Mouse (Mus musculus): ENCODE measurements at regions not wholly inside any gene's neighbourhood (a gene's known extent, or its start where the extent isn't known, plus 50 kb on each side); places are given as distances from the start of the nearest gene placed in this dataset.

DNA sequence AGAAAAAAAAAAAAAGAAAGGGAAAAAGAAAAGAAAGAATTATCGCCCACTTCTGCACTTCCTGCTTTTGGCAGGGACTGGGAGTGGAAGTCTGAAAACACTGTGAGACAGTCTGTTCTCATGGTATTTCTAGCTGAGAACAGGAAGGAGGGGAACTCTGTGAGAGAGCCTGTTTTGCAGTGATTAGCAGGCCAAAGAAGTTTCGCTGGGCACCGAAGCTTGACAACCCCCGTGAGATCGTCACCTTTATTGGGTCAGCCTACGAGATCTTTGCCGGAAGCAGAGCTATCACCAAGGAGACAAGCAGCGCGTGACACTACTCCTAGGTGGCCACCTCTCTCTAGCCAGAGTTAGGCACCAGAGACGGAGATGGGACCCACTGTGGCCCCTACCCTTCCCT lies 78.2 kb upstream of the Atxn1 start:
- 50% methylated on average over 10 of the region's 10 CpGs for WGBS
- no peak overlapping the region for H3K4me3 ChIP-seq

DNA sequence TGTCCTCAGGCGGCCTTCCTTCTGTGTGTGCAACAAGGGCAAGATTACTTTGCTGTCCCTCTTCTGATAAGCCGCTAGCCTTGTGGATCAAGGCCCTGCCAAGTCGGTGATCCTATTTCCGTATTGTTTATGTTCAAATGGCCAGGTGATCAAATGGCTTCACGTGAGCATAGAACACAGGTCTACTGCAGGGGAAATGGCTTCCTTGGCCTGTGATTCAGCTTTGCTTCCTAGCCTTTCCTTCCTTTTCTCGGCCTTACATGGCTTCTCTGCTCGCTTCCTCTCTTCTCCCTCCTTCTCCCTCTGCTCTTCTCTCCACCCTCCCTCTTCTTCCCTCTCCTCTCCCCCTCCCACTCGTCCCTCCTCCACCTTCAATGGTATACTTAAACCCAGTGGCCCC lies 77.4 kb upstream of the Atxn1 start:
- no peaks in the 10 kb centered on the region for H3K9me3 ChIP-seq
- 62% methylated on average over 8 of the region's 8 CpGs for WGBS

More for the DNA sequence above, 78.2 kb upstream of the Atxn1 start:
- Histone ChIP-seq H3K9me3 (no peaks in the 10 kb centered on the region), H3K4me1 (peaks cover 4% of the 10 kb centered on the region; the same call in 1 of the 2 replicates), H3K27me3 (ENCODE audit: insufficient read depth, poor library complexity, severe bottlenecking) (no peaks in the 10 kb centered on the region), H3K27ac (peak overlapping the region; percentile 67), H3K36me3 (no peaks in the 10 kb centered on the region)
- DNase-seq (ENCODE audit: low spot score) = no peak

DNA sequence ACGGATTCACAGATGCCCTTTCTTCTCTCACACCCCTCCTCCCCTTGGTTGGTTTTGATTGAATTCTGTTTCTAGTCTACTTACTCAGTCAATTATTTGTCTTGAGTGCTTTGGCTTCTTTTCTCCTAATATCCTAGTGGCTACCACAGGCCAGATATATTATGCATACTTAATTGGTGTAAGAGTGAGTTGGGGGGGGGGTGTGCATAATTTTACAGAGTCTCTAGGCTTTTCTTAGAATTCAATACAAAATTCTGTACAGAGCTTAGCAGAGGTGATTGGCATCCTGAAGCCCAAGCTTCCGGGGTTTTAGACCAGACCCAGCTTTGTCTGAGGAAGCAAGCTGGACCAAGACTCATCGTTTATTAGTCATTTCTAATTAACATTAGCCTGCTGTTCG lies 76.7 kb upstream of the Atxn1 start:
- Histone ChIP-seq H3K9me3 (no peaks in the 10 kb centered on the region), H3K27me3 (ENCODE audit: insufficient read depth, poor library complexity, severe bottlenecking) (no peaks in the 10 kb centered on the region), H3K36me3 (no peaks in the 10 kb centered on the region), H3K4me3 (no peak overlapping the region), H3K27ac (no peak overlapping the region), H3K4me1 (peaks cover 4% of the 10 kb centered on the region; the same call in 1 of the 2 replicates)
- DNase-seq (ENCODE audit: low spot score) = no peak
- 86% methylated on average over 4 of the region's 4 CpGs for WGBS

More for the DNA sequence above, 77.4 kb upstream of the Atxn1 start:
- H3K27me3 ChIP-seq (ENCODE audit: insufficient read depth, poor library complexity, severe bottlenecking) = no peaks in the 10 kb centered on the region
- H3K4me3 ChIP-seq = no peak overlapping the region
- no peak for DNase-seq (ENCODE audit: low spot score)
- no peaks in the 10 kb centered on the region for H3K36me3 ChIP-seq
- H3K27ac ChIP-seq = 0 out of 2 replicates have a peak overlapping the region, but pooled peaks have one; percentile 11
- peaks cover 4% of the 10 kb centered on the region; the same call in 1 of the 2 replicates for H3K4me1 ChIP-seq

DNA sequence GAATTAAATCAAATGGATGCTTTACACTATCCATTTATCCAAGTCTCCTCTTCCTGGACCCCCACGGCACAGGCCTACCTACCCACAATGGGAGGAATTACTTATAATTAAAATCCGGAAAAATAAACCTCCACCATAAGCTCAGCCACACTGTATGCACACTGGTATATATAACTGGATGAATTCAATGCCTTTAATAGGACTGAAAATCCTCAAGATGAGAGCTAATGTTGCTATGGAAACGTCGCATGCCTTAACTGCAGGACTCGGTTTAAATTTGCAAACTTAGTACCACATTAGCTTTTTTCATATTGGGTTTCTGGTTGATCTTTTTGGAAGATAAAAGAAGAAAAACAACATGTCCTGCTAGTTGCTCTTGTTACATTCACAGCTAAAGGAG lies 75.3 kb upstream of the Atxn1 start:
- Histone ChIP-seq H3K4me1 (peaks cover 4% of the 10 kb centered on the region; the same call in 1 of the 2 replicates), H3K27me3 (ENCODE audit: insufficient read depth, poor library complexity, severe bottlenecking) (no peaks in the 10 kb centered on the region), H3K27ac (no peak overlapping the region), H3K36me3 (no peaks in the 10 kb centered on the region), H3K9me3 (no peaks in the 10 kb centered on the region), H3K4me3 (no peak overlapping the region)
- DNase-seq (ENCODE audit: low spot score) = no peak
- WGBS = 89% methylated on average over 5 of the region's 5 CpGs

DNA sequence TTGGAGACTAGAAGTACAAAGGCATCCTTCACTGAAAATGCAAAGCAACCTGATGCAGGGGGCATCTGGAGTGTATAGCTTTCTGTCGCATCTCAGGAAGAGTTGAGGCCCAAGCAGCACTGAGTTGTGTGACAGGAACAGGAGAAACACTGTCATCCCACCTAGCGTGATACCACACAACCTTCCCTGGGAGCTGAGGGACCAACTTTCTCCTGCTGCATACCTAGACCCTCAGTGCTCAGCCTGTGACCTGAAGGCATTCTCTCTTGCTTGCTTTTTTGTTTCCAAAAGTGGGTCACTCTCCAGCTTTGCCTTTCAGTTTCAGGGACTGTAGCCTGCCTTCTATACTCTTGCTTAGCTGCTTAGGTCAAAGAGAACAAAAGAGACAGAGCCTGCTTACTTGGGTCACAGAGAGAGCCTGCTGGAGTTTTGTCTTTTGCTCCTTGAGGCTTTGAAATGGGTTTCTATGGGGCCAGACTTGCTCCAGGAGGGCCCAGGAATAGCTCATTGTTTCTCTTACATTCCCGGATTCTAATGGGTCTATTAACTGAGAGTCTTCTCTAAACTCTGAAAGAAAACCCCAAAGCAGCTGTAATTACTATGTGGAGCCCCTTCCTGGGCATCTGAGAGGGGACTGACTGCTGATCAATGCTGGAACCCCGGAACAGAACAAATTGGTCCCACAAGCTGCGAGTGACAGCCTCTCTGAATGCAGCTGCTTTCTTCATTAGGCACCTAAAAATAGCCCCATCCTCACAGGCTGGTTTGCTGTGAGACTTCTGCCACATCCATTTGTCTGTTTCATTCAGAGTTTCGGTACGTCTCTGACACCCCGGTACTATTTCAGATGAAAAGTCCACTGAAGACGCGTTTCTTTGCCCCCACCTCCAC lies 73.9 kb upstream of the Atxn1 start:
- Histone ChIP-seq H3K36me3 (no peaks in the 10 kb centered on the region), H3K4me1 (peaks cover 4% of the 10 kb centered on the region; the same call in 1 of the 2 replicates), H3K27ac (no peak overlapping the region; the same call in 1 of the 2 replicates), H3K27me3 (ENCODE audit: insufficient read depth, poor library complexity, severe bottlenecking) (no peaks in the 10 kb centered on the region), H3K9me3 (no peaks in the 10 kb centered on the region), H3K4me3 (no peak overlapping the region)
- DNase-seq (ENCODE audit: low spot score) = no peak
- WGBS = 59% methylated on average over 10 of the region's 10 CpGs

DNA sequence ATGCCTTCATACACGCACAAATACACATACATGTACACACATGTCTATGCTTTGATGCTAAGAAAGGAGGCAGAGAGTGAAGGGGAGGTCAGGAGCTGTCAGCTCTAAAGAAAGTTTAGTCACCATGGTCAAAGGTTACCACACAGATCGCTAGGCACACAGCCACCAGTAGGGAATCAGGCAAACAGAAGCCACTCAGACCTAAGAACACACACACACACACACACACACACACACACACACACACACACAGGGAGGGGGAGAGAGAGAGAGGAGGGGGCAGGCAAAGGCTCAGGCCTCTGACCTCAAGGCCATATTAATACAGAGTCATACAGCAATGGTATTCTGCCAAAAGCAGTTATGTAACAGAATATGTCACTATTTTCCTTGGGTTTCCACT lies 67.5 kb upstream of the Atxn1 start:
- no peaks in the 10 kb centered on the region for H3K27me3 ChIP-seq (ENCODE audit: insufficient read depth, poor library complexity, severe bottlenecking)
- no peaks in the 10 kb centered on the region for H3K36me3 ChIP-seq
- no peak overlapping the region for H3K4me3 ChIP-seq
- H3K9me3 ChIP-seq = no peaks in the 10 kb centered on the region
- no peak overlapping the region for H3K27ac ChIP-seq
- no peak for DNase-seq (ENCODE audit: low spot score)
- 70% methylated on average over 2 of the region's 2 CpGs for WGBS
- no peaks in the 10 kb centered on the region; the same call in 1 of the 2 replicates for H3K4me1 ChIP-seq

DNA sequence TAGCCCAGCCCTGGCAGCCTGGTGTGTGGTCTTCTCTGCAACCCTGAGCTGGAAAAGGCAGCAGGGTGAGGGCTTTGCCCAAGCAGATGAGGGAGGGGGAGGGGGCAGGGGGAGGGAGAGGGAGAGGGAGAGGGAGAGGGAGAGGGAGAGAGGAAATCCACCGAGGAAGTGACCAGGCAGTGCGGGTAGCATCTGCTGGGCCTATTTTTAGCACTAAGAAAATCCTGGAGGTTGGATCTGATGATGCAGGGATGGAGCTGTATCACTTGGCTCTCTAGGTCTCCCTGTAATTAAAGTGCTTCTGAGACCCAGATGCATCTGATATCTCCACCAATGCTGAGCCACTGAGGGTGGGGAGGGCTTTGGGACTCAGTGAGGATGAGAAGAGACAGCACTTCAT lies 61.2 kb upstream of the Atxn1 start:
- no peak overlapping the region for H3K27ac ChIP-seq
- DNase-seq (ENCODE audit: low spot score) = no peak
- H3K4me3 ChIP-seq = no peak overlapping the region
- H3K4me1 ChIP-seq = peaks cover 8% of the 10 kb centered on the region; the same call in 1 of the 2 replicates
- no peaks in the 10 kb centered on the region for H3K9me3 ChIP-seq
- WGBS = 4% methylated on average over 2 of the region's 2 CpGs
- H3K36me3 ChIP-seq = no peaks in the 10 kb centered on the region
- H3K27me3 ChIP-seq (ENCODE audit: insufficient read depth, poor library complexity, severe bottlenecking) = no peaks in the 10 kb centered on the region

DNA sequence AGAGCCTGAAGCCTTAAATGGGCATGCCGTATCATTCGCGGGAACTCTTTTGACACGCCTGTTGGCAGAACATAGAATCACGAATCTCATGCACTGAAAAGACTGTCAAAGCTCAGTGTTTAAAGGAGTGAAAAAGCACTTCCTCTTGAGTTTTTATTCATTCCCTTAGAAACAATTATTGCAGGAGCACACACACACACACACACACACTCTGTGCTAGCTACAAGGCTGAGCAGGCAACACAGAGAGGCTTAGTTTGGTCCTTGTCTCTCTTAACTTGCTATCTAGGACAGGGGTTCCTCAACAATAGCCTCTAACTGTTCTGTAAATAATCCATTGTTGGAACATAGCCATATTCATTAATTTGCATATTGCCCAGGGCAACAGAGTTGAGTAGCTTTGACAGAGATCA lies 58.8 kb upstream of the Atxn1 start:
- Histone ChIP-seq H3K4me1 (peaks cover 21% of the 10 kb centered on the region; the same call in 1 of the 2 replicates), H3K9me3 (no peaks in the 10 kb centered on the region)
- 84% methylated on average over 5 of the region's 5 CpGs for WGBS

DNA sequence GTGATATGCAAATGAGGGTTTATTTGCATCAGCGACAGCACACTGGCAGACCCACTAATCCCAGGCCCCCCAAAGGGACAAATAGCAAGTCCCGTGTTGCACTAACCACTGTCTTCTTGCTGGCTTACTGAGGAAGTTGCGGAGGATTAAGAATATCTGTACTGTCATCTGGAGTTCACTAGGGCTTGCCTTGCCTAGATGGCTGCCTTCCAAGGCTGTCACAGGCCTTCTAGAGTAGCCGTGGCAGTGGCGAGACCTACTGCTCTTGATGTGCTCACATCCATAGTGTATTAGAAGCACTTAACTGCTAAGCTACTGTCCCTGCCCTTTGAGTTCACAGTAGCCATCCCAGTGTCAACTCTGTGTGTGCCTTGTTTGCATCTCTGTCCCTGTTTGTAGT lies 58.4 kb upstream of the Atxn1 start:
- no peak overlapping the region for H3K4me3 ChIP-seq
- H3K4me1 ChIP-seq = peaks cover 21% of the 10 kb centered on the region; the same call in 1 of the 2 replicates
- H3K27ac ChIP-seq = no peak overlapping the region
- no peaks in the 10 kb centered on the region for H3K27me3 ChIP-seq (ENCODE audit: insufficient read depth, poor library complexity, severe bottlenecking)
- H3K9me3 ChIP-seq = no peaks in the 10 kb centered on the region
- no peaks in the 10 kb centered on the region for H3K36me3 ChIP-seq
- 40% methylated on average over 5 of the region's 5 CpGs for WGBS
- DNase-seq (ENCODE audit: low spot score) = no peak

More for the DNA sequence above, 58.8 kb upstream of the Atxn1 start:
- no peak for DNase-seq (ENCODE audit: low spot score)
- Histone ChIP-seq H3K27ac (no peak overlapping the region), H3K36me3 (no peaks in the 10 kb centered on the region), H3K27me3 (ENCODE audit: insufficient read depth, poor library complexity, severe bottlenecking) (no peaks in the 10 kb centered on the region), H3K4me3 (no peak overlapping the region)

DNA sequence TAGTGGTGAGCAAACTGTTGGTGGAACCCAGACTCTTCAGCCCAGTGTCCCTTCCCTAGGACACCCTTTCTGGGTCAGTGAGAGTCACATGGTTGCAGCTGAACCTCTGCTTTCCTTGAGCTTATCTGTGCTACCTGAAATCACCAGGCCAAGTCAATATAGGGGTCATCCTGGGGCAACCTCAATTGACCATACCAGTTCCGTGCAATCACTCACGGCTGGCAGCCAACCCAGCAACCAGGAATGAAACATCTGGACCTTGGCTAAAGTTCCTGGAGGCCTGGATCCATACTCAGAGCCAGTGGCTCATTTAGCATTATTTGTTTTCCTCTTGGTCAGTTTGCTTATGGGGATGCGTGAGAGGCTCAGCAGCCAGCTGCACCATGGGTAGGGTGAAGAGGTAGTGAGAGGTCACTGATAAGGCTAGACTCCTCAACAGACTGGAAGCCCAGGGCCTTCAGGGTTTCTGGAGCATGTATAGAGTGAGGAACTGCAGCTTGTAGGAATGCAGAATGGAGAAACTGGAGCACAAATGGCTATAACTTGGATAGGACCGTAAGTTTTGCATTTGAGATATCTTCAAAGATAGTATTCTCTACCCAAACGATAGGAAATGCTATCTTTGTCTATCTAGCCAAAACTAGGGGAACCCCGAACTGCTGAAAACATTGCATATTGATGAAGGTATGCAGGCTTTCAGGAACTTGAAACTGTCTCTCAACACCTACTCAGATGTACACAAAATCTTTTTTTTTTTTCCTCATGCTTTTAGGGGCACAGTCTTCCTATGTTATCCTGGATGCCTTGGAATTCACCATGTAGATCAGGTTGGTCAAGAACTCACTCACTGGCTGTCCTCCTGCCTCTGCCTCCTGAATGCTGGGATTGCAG lies 56.4 kb upstream of the Atxn1 start:
- Histone ChIP-seq H3K9me3 (no peaks in the 10 kb centered on the region), H3K36me3 (no peaks in the 10 kb centered on the region), H3K27ac (no peak overlapping the region), H3K4me3 (no peak overlapping the region), H3K27me3 (ENCODE audit: insufficient read depth, poor library complexity, severe bottlenecking) (no peaks in the 10 kb centered on the region), H3K4me1 (peaks cover 20% of the 10 kb centered on the region; the same call in 1 of the 2 replicates)
- no peak for DNase-seq (ENCODE audit: low spot score)
- WGBS = 76% methylated on average over 6 of the region's 6 CpGs

DNA sequence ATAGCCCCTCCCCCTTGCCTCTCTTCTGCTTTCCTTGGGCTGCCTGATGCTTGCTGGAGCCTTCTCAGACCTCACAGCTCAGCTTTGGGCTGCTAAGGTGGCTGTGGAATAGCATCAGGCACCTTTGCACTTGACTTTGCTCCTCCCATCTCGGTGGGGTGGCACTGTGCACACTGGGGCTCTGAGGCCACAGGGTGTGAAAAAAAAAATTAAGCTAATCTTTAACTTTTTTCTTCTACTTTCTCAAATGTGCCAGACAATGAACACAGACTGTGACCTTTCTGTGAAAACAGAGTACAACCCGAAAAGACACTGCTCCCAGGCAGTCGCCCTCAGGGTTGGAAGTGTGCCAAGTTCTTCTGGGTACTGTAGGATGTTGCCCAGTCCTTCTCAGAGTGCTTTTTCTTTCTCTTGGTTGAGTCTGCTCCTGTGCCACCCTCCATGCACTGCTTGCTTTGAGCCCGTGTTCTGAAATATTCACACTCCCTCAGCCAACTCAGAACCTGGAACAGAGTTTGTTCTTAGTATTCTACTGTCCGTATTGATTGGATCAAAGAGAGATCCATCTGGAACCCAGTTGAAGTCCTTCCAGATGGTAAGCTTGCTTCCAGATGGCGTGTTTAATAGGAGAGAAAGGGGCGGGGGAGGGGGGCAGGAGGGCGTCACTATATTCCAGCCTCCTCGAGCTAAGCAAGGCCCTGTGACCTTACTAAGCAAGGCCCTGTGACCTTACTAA lies 54.8 kb upstream of the Atxn1 start:
- H3K36me3 ChIP-seq = no peaks in the 10 kb centered on the region
- peaks cover 16% of the 10 kb centered on the region; the same call in 1 of the 2 replicates for H3K4me1 ChIP-seq
- WGBS = 57% methylated on average over 9 of the region's 9 CpGs
- no peak for DNase-seq (ENCODE audit: low spot score)
- H3K27me3 ChIP-seq (ENCODE audit: insufficient read depth, poor library complexity, severe bottlenecking) = no peaks in the 10 kb centered on the region
- no peak overlapping the region for H3K4me3 ChIP-seq
- H3K27ac ChIP-seq = no peak overlapping the region
- no peaks in the 10 kb centered on the region for H3K9me3 ChIP-seq

DNA sequence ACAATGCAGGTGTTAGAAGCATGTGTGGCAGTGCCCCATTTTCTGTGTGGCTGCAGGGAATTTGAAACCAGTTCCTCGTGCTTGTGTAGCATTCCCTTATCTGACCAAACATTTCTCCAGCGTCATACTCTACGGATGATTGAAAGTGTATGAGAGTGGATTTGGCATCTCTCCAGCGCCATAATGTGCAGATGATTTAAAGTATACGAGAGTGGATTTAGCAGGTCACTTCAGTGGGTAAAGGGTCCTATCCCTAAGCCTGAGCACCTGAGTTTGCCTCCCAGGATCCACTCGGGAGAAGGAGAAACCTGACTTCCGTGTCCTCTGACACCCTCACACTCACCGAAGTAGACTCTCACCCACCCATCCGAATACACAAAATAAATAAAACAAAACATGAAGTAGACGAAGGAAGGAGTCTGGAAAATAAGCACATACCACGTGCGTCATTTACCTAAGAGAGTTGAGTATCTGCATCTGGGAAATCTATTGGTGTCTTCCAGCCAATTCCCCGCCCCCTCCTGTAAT lies 54.2 kb upstream of the Atxn1 start:
- H3K27me3 ChIP-seq (ENCODE audit: insufficient read depth, poor library complexity, severe bottlenecking) = no peaks in the 10 kb centered on the region
- no peak for DNase-seq (ENCODE audit: low spot score)
- 75% methylated on average over 13 of the region's 13 CpGs for WGBS

More for the DNA sequence above, 54.2 kb upstream of the Atxn1 start:
- Histone ChIP-seq H3K36me3 (no peaks in the 10 kb centered on the region), H3K4me1 (peaks cover 16% of the 10 kb centered on the region; the same call in 1 of the 2 replicates), H3K4me3 (no peak overlapping the region), H3K9me3 (no peaks in the 10 kb centered on the region), H3K27ac (no peak overlapping the region)

Measured in heart, embryonic 10.5 days (tissue).